Mouse (Mus musculus): ENCODE measurements around the gene Ppp1r14c. TPM values are rescaled to one million over a fixed set of nuclear protein-coding genes. Genes with fewer than 3 reads are reported as not detected.
"Not testable (repeated sequence)": the region's sequence is repeated elsewhere in the genome, so short reads cannot be mapped to it uniquely, and the experiment has no call there.

Ppp1r14c gene
- polyA plus RNA-seq, 1 experiment from 2014 or later = 1.5 TPM

DNA sequence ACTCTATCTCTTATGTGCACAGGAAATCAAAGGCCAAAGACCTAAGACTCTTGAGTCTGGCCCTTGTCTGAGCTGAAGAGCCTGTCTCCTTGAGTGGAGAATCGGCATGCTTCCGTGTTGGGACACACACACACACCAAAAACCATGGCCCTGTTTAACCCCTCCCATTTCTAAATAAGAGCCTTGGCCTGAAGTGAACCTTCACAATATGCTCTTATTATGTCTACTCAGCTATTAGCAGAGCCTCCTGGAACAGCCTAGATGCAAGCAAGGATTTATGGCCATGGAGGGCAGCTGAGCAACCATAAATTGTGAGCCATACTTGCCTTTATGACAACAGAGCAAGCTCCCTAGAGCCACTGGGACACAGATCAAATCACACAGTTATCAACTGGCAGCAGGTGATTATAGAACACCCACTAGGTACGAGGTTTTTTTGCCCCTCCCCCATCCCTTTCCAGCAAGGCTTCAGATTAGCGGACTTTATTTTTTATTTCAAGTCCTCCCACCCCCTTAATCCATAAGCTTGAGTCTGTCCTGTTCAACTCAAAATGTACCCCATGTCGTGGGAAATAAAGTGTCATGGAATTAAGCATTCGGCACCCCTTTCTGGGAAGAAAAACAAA, 42.3 kb downstream of the Ppp1r14c start:
- WGBS = 80% methylated on average over 6 of the region's 6 CpGs

DNA sequence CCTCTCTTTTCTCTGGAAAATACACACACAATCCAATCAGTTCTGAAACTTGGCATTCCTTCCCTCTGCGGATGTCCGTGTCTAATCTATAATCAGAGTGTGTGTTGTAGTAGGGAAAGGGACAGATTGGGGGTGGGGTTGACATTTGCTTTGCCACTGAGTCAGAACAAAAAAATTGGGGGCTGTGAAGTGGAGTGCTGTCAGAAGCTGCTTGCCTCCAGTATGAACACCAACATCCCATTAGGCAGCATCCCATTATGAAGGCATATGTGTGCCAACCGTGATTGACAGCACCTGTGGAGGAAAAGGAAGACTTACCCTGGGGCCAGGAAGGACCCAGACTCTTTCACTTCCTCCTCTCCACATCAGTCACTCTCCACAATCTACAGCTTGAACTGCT, 42.8 kb downstream of the Ppp1r14c start:
- Histone ChIP-seq H3K4me1 (no peaks in the 10 kb centered on the region), H3K9me3 (no peaks in the 10 kb centered on the region; the same call in 1 of the 2 replicates), H3K4me3 (no peak overlapping the region), H3K36me3 (replicated peaks) (no peaks in the 10 kb centered on the region), H3K27ac (no peak overlapping the region), H3K27me3 (ENCODE audit: poor library complexity, severe bottlenecking) (no peaks in the 10 kb centered on the region)
- no peak for DNase-seq (ENCODE audit: extremely low spot score, low spot score)
- WGBS = 70% methylated on average over 3 of the region's 3 CpGs

More for the DNA sequence above, 42.3 kb downstream of the Ppp1r14c start:
- Histone ChIP-seq H3K27me3 (ENCODE audit: poor library complexity, severe bottlenecking) (no peaks in the 10 kb centered on the region), H3K9me3 (no peaks in the 10 kb centered on the region; the same call in 1 of the 2 replicates), H3K36me3 (replicated peaks) (no peaks in the 10 kb centered on the region), H3K4me3 (no peak overlapping the region), H3K27ac (no peak overlapping the region), H3K4me1 (no peaks in the 10 kb centered on the region)
- DNase-seq (ENCODE audit: extremely low spot score, low spot score) = no peak

DNA sequence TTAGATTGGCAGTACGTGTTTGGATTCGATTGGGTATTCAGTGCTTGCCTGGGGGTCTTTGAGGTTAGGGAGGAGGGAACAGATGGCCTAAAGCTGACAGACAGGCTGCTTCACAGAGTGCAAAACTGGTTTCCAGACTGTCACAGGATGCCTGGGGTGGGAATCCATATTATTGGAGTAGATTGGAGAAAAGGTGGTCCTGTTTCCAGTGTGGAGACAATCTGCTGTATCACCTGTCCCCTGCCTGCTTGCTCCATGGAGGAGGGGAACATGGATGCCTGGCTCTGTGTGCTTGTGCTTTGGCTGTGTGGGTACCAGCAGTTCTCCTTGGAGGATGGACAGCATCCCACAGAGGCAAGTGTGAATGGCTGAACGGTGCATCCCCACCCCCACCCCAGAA, 45.4 kb downstream of the Ppp1r14c start:
- Histone ChIP-seq H3K9me3 (no peaks in the 10 kb centered on the region; the same call in 1 of the 2 replicates), H3K36me3 (replicated peaks) (no peaks in the 10 kb centered on the region), H3K27ac (no peak overlapping the region), H3K4me1 (no peaks in the 10 kb centered on the region), H3K27me3 (ENCODE audit: poor library complexity, severe bottlenecking) (no peaks in the 10 kb centered on the region), H3K4me3 (no peak overlapping the region)
- 79% methylated on average over 3 of the region's 3 CpGs for WGBS
- no peak for DNase-seq (ENCODE audit: extremely low spot score, low spot score)

DNA sequence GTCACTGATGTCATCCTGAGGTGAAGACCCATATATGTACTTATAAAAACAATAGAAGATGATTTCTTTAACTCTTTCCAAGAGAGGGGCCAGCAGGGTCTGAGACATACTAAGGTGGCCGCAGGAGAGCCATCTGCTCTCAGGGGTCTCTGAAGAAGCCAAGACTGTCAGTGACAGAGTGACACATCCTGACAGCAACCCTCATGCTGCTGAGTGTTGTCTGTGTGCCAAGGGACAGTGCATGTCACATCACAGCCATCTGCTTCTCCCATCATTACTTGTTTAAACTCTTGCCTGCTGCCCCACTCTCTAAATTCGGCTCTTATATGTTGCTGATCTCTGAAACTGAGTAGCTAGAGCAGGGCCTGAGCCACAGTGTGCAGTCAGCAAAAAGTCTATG, 45.8 kb downstream of the Ppp1r14c start:
- no peak overlapping the region for H3K4me3 ChIP-seq
- WGBS = 86% methylated on average over 2 of the region's 2 CpGs
- H3K27ac ChIP-seq = no peak overlapping the region
- H3K4me1 ChIP-seq = no peaks in the 10 kb centered on the region
- H3K36me3 ChIP-seq (replicated peaks) = no peaks in the 10 kb centered on the region
- H3K27me3 ChIP-seq (ENCODE audit: poor library complexity, severe bottlenecking) = no peaks in the 10 kb centered on the region
- H3K9me3 ChIP-seq = no peaks in the 10 kb centered on the region; the same call in 1 of the 2 replicates
- DNase-seq (ENCODE audit: extremely low spot score, low spot score) = no peak

DNA sequence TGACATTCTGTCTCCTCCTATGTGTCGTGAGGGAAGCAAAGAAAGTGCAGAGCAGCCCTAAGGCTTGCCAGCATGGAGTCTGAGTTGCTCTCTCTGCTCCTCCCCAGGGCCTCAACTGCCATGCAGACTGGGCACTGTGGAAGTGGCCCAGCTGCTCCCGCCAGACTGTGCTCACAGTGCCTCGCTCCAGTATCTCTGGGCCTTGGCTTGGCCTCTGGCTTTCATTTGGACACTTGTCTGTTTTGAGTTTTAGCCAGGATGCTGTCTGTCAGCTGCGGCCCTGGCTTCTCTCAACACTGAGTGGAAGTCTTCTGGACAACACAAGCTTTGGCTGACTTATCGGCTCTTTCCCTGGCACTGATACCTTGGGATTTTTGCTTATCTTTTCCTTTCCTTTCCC, 49.0 kb downstream of the Ppp1r14c start:
- no peak for DNase-seq (ENCODE audit: extremely low spot score, low spot score)
- Histone ChIP-seq H3K4me3 (no peak overlapping the region), H3K9me3 (no peaks in the 10 kb centered on the region; the same call in 1 of the 2 replicates), H3K36me3 (replicated peaks) (no peaks in the 10 kb centered on the region), H3K27ac (no peak overlapping the region), H3K4me1 (no peaks in the 10 kb centered on the region), H3K27me3 (ENCODE audit: poor library complexity, severe bottlenecking) (no peaks in the 10 kb centered on the region)
- 80% methylated on average over 5 of the region's 5 CpGs for WGBS

DNA sequence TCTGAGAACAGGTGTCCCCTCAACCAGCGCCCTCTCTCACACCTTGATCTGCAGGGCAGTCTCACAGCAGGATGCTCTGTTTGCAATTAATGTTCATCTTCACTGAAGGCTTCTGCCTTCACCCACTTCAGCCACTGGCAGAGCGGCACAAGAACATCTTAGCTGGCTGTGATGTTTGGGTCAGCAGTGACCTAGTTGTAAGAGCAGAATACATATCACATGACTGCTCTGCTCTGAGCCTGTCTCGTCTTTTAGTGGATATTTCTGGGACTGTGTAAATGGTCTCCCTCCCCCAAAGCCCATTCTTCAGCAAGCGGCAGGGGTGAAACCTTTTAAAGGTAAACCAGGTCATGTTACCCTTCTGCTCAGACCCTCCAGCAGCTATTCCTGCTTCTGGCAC, 50.7 kb downstream of the Ppp1r14c start:
- Histone ChIP-seq H3K9me3 (no peaks in the 10 kb centered on the region), H3K36me3 (replicated peaks) (no peaks in the 10 kb centered on the region), H3K4me1 (no peaks in the 10 kb centered on the region), H3K4me3 (no peak overlapping the region), H3K27me3 (ENCODE audit: poor library complexity, severe bottlenecking) (no peaks in the 10 kb centered on the region), H3K27ac (no peak overlapping the region)
- DNase-seq (ENCODE audit: extremely low spot score, low spot score) = no peak
- 69% methylated on average over 4 of the region's 4 CpGs for WGBS

DNA sequence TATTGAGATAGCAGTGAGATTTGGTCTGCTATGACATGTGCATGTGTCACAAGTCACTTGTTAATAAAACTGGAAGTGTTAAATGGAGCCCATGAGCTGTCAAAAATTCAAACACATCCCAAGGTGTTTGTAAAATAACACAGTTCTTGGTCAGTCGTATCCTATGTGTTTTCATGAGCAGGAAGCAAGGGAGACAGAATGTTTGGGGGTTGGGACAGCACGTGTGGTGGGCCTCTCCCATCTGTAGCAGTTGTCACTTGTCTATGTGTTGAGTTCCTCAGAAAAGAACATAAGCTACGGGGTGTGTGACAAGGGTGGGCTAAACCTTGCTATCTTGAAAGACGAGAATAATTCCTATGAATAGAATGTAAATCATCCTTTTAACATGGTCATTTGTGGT, 51.6 kb downstream of the Ppp1r14c start:
- no peaks in the 10 kb centered on the region for H3K27me3 ChIP-seq (ENCODE audit: poor library complexity, severe bottlenecking)
- no peaks in the 10 kb centered on the region for H3K4me1 ChIP-seq
- no peaks in the 10 kb centered on the region for H3K9me3 ChIP-seq
- no peaks in the 10 kb centered on the region for H3K36me3 ChIP-seq (replicated peaks)
- WGBS = 89% methylated on average over 4 of the region's 4 CpGs
- H3K27ac ChIP-seq = no peak overlapping the region
- no peak for DNase-seq (ENCODE audit: extremely low spot score, low spot score)
- no peak overlapping the region for H3K4me3 ChIP-seq

DNA sequence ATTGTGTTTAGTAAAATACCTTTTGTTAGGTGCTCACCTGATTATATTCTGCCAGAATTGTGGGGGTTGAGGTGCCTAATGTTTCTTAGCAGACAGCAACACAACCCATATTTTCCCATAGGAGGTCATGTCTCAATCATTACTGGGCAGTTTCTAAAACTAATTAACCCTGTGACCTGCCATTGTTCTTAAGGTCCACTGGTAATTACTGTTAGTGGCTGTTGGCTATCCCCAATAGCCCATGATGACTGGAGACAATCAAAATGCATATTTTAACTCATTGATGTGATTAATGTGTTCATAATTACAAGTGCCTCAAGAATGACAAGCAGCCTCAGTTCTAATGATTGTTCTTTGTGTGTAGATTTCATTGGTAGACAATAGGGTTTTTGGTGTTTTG, 58.2 kb downstream of the Ppp1r14c start:
- H3K4me3 ChIP-seq = no peak overlapping the region
- H3K4me1 ChIP-seq = no peaks in the 10 kb centered on the region
- H3K36me3 ChIP-seq (replicated peaks) = no peaks in the 10 kb centered on the region
- no peaks in the 10 kb centered on the region for H3K27me3 ChIP-seq (ENCODE audit: poor library complexity, severe bottlenecking)
- no peak for DNase-seq (ENCODE audit: extremely low spot score, low spot score)
- no peaks in the 10 kb centered on the region for H3K9me3 ChIP-seq
- no peak overlapping the region for H3K27ac ChIP-seq

DNA sequence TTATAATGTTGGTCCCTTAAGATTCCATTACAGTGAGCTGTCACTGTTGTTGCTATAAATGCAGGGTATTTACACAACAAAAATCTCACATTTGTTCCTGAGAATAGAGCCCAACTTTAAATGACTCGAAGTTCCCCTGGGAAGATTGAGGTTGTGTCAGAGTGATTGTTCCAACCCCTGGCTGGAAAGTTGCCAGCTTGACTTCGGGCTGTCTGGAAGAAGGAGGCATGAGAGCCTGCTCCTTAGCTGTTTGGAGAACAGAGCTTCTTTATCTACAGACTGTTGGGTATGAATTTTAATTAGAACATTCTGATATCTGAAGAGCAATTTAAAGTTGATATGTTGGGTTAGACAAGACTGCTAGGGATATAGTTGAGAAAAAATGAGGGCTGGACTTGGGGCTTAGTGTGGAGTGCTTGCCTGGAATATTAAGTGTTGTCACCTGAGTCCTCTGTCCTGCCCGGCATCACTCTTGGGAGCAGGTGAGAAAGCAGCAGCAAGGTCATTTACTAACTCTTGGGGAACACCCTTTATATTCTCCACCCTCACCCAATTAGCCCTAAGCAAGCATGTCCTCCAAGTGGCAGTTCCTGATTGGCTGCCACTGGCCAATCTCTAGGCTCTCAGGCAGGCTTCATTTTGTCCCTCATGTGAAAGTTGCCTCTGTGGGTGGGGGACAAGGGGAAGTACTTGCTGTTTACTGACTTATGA, 62.0 kb downstream of the Ppp1r14c start:
- Histone ChIP-seq H3K27ac (no peak overlapping the region), H3K27me3 (ENCODE audit: poor library complexity, severe bottlenecking) (no peaks in the 10 kb centered on the region), H3K9me3 (no peaks in the 10 kb centered on the region), H3K4me3 (no peak overlapping the region), H3K4me1 (no peaks in the 10 kb centered on the region), H3K36me3 (replicated peaks) (no peaks in the 10 kb centered on the region)
- DNase-seq (ENCODE audit: extremely low spot score, low spot score) = no peak
- WGBS = 86% methylated on average over 3 of the region's 3 CpGs

DNA sequence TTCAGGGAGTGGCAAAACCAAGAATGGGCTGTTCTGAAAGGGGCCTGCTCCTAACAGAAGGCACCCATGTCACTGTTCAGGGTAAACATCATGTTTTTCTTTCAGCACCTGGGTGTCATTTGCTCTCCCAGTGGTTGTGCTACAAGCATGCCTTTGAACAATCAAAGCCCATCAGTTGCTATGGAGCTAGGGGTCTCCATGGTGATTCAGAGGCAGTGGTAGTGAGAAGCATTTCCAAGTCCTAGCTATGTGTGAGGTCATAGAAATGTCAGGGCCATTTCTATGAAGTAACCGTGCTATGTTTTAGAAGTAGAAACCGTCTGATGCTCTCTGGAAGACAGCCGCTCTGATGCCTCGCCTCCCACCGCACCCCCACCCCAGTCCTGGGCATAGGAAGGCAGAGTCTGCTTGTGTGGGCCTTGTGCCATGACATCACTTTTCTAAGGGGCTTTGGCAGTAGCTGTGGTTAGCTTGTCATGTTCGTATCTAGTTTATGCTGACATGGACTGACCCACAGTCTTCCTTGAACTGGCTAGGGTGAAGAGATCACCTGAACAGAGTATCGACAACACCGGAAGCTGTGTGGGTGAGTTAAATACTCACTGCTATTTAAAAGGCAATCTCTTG, 69.1 kb downstream of the Ppp1r14c start:
- no peaks in the 10 kb centered on the region for H3K36me3 ChIP-seq (replicated peaks)
- no peak for DNase-seq (ENCODE audit: extremely low spot score, low spot score)
- WGBS = 94% methylated on average over 8 of the region's 8 CpGs
- no peaks in the 10 kb centered on the region for H3K27me3 ChIP-seq (ENCODE audit: poor library complexity, severe bottlenecking)
- H3K9me3 ChIP-seq = peaks cover 9% of the 10 kb centered on the region; the same call in 1 of the 2 replicates
- no peak overlapping the region for H3K27ac ChIP-seq
- no peaks in the 10 kb centered on the region for H3K4me1 ChIP-seq
- no peak overlapping the region for H3K4me3 ChIP-seq

DNA sequence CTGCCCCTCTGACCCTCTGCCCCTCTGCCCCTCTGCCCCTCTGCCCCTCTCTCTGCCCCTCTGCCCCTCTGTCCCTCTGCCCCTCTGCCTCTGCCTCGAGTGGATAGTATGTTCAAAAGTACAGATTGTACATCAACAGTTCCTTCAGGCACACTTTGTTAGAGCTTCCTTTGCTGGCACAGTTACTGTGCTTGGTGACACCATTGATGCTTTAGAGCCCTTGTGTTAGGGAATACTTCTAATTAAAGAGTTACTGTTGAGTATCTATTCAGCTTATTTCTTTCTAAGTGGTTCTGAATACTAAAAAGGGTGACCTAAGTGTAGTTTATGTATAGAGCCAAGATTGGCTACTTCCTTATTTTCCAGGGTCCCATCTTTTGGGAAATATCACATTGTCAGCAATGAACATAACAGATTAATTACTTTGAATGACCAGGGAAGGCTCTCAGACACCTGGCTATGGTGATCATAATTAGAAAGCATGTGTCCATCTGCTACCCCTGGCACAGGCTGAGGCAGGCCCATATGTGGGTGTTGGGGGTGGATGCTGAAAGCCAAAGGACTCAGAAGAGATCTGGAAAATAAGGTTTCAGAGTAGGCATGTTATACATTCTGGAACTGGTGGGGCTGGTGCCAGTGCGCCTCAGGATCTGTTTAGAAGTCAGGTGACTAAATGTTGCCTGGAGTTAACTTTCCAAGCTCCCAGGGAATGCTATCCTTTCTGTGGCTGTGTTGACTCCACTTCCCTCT, 75.0 kb downstream of the Ppp1r14c start:
- 62% methylated on average over 2 of the region's 2 CpGs for WGBS
- Histone ChIP-seq H3K27ac (no peak overlapping the region), H3K27me3 (ENCODE audit: poor library complexity, severe bottlenecking) (no peaks in the 10 kb centered on the region), H3K4me1 (no peaks in the 10 kb centered on the region), H3K9me3 (no peaks in the 10 kb centered on the region), H3K4me3 (no peak overlapping the region), H3K36me3 (replicated peaks) (no peaks in the 10 kb centered on the region)
- no peak for DNase-seq (ENCODE audit: extremely low spot score, low spot score)

DNA sequence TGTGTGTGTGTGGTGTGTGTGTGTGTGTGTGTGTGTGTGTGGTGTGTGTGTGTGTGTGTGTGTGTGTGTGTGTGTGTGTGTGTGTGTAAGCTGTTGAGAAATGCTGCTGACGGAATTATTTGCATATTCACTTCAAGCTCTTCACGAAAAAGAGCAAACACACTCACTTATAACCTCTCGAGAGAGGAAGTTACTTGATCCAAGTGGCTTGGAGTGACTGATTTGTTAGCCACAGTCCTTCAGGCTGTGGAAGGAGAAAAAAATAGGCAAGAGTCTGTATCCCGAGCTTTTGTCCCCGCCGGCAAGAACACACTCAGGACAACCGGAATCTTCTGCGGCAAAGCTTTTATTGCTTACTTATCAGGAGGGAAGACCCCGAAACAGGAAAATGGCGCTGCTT, 80.9 kb downstream of the Ppp1r14c start:
- not testable (repeated sequence) for H3K4me3 ChIP-seq; H3K9me3 ChIP-seq; H3K27me3 ChIP-seq (ENCODE audit: poor library complexity, severe bottlenecking); DNase-seq (ENCODE audit: extremely low spot score, low spot score); H3K36me3 ChIP-seq (replicated peaks); H3K27ac ChIP-seq; H3K4me1 ChIP-seq
- 96% methylated on average over 10 of the region's 10 CpGs for WGBS

DNA sequence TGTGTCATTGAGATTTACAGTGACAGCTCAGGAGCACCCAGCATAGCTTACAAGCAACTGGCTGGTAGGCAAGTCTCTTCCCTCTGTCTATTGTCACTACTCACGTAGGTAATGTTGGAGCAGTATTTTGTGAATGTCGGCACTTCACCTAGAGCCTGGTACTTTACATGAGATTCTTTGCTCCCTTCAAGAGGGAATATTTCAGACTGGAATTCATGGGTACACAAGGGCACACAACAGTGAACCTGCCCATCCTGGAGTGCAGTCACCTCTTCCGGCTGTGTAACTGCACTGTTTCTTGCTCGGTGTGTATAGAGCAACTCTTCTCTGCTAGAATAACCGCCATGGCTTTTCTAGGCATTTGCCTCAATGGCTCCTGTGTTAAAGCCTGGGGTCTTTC, 82.8 kb downstream of the Ppp1r14c start:
- Histone ChIP-seq H3K27ac (no peak overlapping the region), H3K4me1 (no peaks in the 10 kb centered on the region), H3K27me3 (ENCODE audit: poor library complexity, severe bottlenecking) (no peaks in the 10 kb centered on the region), H3K4me3 (no peak overlapping the region), H3K36me3 (replicated peaks) (no peaks in the 10 kb centered on the region), H3K9me3 (no peaks in the 10 kb centered on the region; the same call in 1 of the 2 replicates)
- DNase-seq (ENCODE audit: extremely low spot score, low spot score) = no peak
- WGBS = 93% methylated on average over 5 of the region's 5 CpGs

Data from forebrain, embryonic 10.5 days (tissue).